Mouse (Mus musculus): ENCODE results near the gene Map3k5. TPM values are rescaled to one million over a fixed set of nuclear protein-coding genes. Genes with fewer than 3 reads are reported as not detected.
"Not testable (repeated sequence)": the region's sequence is repeated elsewhere in the genome, so short reads cannot be mapped to it uniquely, and the experiment has no call there.

Gene Map3k5
- polyA plus RNA-seq, 1 experiment from 2014 or later = 0.65 TPM

DNA sequence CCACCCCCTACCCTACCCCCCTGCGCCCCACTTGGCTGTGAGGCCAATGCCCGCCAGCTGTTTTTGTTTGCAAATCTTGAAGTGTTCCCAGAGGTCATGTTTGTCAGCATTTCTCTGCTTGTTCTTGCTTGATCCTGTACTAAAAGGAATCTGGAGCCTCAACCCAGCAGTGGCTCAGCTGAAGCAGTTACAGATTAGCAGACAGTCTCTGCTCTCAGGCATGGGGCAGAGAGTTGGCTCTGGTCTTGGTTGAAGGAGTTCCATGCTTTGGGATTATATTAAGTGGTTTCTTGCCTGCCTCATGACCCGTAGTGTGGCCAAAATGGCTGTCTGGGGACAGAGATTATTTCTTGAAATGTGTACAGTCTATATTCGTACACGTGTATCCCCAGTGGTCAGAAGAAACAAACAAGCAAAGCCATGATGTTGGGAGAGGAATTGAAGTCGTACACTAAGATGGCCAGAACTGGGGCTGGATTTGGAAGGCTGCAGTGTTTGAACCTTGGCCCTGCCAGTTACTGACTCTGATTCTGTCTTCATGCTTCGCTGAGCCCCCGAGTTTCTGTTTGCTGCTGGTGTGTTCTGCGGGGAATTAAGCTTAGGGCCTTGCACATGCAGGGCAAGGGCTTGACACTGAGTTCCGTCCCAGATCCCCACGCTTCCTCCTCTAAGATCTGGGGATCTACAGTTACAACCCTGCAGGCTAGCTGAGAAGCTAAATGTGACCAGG, 18.9 kb downstream of the Map3k5 start:
- H3K4me3 ChIP-seq = no peak overlapping the region
- H3K36me3 ChIP-seq = no peaks in the 10 kb centered on the region
- no peaks in the 10 kb centered on the region for H3K27me3 ChIP-seq
- ATAC-seq (ENCODE audit: low FRiP score) = no peak
- no peak overlapping the region for H3K27ac ChIP-seq
- H3K9me3 ChIP-seq = no peaks in the 10 kb centered on the region
- H3K4me1 ChIP-seq (replicated peaks) = no peaks in the 10 kb centered on the region
- WGBS = 90% methylated on average over 11 of the region's 11 CpGs
- no peak overlapping the region for H3K4me2 ChIP-seq
- H3K9ac ChIP-seq = no peak overlapping the region

GRCm38 (mm10) chr10:19954572-19954971, 20.3 kb downstream of the Map3k5 start:
- Histone ChIP-seq H3K4me3 (no peak overlapping the region), H3K9ac (no peak overlapping the region), H3K4me2 (no peak overlapping the region), H3K27me3 (no peaks in the 10 kb centered on the region), H3K36me3 (no peaks in the 10 kb centered on the region), H3K4me1 (replicated peaks) (no peaks in the 10 kb centered on the region), H3K27ac (no peak overlapping the region), H3K9me3 (no peaks in the 10 kb centered on the region)
- no peak for ATAC-seq (ENCODE audit: low FRiP score)
- 91% methylated on average over 3 of the region's 3 CpGs for WGBS

- H3K9me3 ChIP-seq = no peaks in the 10 kb centered on the region
- no peak overlapping the region for H3K4me2 ChIP-seq
- H3K4me1 ChIP-seq (replicated peaks) = no peaks in the 10 kb centered on the region
- no peak overlapping the region for H3K9ac ChIP-seq
- 93% methylated on average over 6 of the region's 6 CpGs for WGBS
- ATAC-seq (ENCODE audit: low FRiP score) = no peak
- H3K36me3 ChIP-seq = no peaks in the 10 kb centered on the region
- no peak overlapping the region for H3K4me3 ChIP-seq
- H3K27ac ChIP-seq = no peak overlapping the region
- H3K27me3 ChIP-seq = no peaks in the 10 kb centered on the region
These were observed 21.5 kb downstream of the Map3k5 start for GRCm38 (mm10) chr10:19955817-19956216.

- H3K4me1 ChIP-seq (replicated peaks) = no peaks in the 10 kb centered on the region
- H3K27me3 ChIP-seq = no peaks in the 10 kb centered on the region
- H3K9me3 ChIP-seq = no peaks in the 10 kb centered on the region
- no peak overlapping the region for H3K27ac ChIP-seq
- ATAC-seq (ENCODE audit: low FRiP score) = no peak
- no peak overlapping the region for H3K4me3 ChIP-seq
- H3K9ac ChIP-seq = no peak overlapping the region
- no peaks in the 10 kb centered on the region for H3K36me3 ChIP-seq
- H3K4me2 ChIP-seq = no peak overlapping the region
- WGBS = 86% methylated on average over 6 of the region's 6 CpGs
These were observed 22.5 kb downstream of the Map3k5 start for GRCm38 (mm10) chr10:19956745-19957144.

DNA sequence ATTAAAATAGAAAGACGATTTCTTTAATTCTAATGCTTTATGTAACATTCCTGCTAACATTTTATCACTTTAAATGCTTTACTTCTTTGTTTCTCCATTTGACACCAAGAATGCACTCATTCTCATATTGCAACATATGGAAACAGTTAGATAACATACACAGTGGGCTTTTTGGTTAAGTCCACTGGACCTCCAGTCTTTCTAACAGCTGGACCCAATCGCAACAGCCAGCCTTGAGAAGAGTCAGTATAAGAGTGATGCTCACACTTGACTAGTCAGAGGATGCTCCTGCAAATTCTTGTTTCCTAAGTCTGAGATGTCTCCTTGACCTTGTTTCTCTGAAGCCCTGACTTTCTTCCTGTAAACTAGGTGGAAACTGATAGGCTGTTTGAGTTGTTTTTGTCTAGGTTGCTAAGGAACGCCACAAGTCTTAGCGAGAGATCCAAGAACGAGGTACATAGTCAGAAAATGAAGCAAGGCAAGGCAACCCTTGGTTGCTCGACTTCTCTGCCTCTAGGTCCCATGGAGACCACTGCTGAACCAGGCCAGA, 26.6 kb downstream of the Map3k5 start:
- Histone ChIP-seq H3K27ac (no peak overlapping the region), H3K9ac (no peak overlapping the region), H3K4me3 (no peak overlapping the region), H3K4me1 (replicated peaks) (no peaks in the 10 kb centered on the region), H3K36me3 (no peaks in the 10 kb centered on the region), H3K27me3 (no peaks in the 10 kb centered on the region), H3K4me2 (no peak overlapping the region), H3K9me3 (no peaks in the 10 kb centered on the region)
- WGBS = 88% methylated on average over 6 of the region's 6 CpGs
- ATAC-seq (ENCODE audit: low FRiP score) = no peak

- Histone ChIP-seq H3K27ac (no peak overlapping the region), H3K9me3 (no peaks in the 10 kb centered on the region), H3K4me2 (no peak overlapping the region), H3K4me3 (no peak overlapping the region), H3K27me3 (no peaks in the 10 kb centered on the region), H3K36me3 (no peaks in the 10 kb centered on the region), H3K9ac (no peak overlapping the region), H3K4me1 (replicated peaks) (no peaks in the 10 kb centered on the region)
- 88% methylated on average over 4 of the region's 4 CpGs for WGBS
- no peak for ATAC-seq (ENCODE audit: low FRiP score)
These were observed 28.5 kb downstream of the Map3k5 start for GRCm38 (mm10) chr10:19962746-19963145.

GRCm38 (mm10) chr10:19963206-19963605, 28.9 kb downstream of the Map3k5 start:
- Histone ChIP-seq H3K27me3 (no peaks in the 10 kb centered on the region), H3K27ac (no peak overlapping the region), H3K9me3 (no peaks in the 10 kb centered on the region), H3K9ac (no peak overlapping the region), H3K4me1 (replicated peaks) (no peaks in the 10 kb centered on the region), H3K4me3 (no peak overlapping the region), H3K36me3 (no peaks in the 10 kb centered on the region), H3K4me2 (no peak overlapping the region)
- no peak for ATAC-seq (ENCODE audit: low FRiP score)
- WGBS = 50% methylated on average over 1 of the region's 1 CpGs

DNA sequence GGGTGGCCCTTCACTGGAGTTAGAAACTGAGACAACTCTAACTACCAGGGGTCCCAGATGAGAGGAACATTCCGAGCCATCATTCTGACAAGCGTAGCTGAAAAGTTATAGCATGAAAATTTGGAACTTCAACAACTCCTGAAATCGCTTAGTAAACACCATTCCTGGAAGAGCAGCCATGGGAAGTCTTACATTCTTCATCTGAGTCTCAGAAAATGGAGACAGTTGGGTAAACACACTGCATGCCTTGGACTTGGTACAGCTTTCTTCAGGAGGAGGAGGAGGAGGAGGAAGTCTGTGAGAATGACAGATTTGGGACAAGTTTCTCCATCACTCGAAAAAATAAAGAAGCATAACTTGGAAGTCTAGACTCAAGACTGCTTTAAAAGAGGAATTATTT, 29.8 kb downstream of the Map3k5 start:
- H3K27ac ChIP-seq = no peak overlapping the region
- H3K4me3 ChIP-seq = no peak overlapping the region
- H3K9me3 ChIP-seq = no peaks in the 10 kb centered on the region
- no peaks in the 10 kb centered on the region for H3K36me3 ChIP-seq
- no peaks in the 10 kb centered on the region for H3K27me3 ChIP-seq
- no peak overlapping the region for H3K4me2 ChIP-seq
- WGBS = 82% methylated on average over 4 of the region's 4 CpGs
- ATAC-seq (ENCODE audit: low FRiP score) = no peak
- H3K4me1 ChIP-seq (replicated peaks) = no peaks in the 10 kb centered on the region
- no peak overlapping the region for H3K9ac ChIP-seq

DNA sequence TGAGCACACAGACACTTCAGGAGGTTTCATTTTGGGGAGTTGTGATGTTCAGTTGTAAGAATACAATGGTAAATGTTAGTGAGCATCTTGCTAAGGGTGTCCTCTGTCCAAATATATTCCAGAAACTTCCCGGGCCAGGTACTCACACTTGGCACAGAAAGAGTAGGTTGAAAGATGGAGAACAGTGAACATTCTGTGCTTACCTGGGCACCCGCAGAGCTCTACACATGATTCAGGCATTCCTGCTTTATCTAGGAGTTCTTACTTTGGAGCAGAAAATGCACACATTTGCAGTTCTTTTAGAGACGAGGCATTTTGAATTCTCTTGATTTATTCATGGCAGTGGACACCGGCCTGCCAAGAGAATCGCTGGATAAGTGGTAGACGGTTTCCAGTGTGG, 32.3 kb downstream of the Map3k5 start:
- Histone ChIP-seq H3K9ac (no peak overlapping the region), H3K27me3 (no peaks in the 10 kb centered on the region), H3K4me3 (no peak overlapping the region), H3K4me1 (replicated peaks) (no peaks in the 10 kb centered on the region), H3K4me2 (no peak overlapping the region), H3K9me3 (no peaks in the 10 kb centered on the region), H3K36me3 (no peaks in the 10 kb centered on the region), H3K27ac (no peak overlapping the region)
- no peak for ATAC-seq (ENCODE audit: low FRiP score)
- WGBS = 79% methylated on average over 6 of the region's 6 CpGs

- no peak overlapping the region for H3K4me3 ChIP-seq
- H3K27me3 ChIP-seq = no peaks in the 10 kb centered on the region
- no peak overlapping the region for H3K27ac ChIP-seq
- H3K9ac ChIP-seq = no peak overlapping the region
- no peaks in the 10 kb centered on the region for H3K9me3 ChIP-seq
- H3K4me1 ChIP-seq (replicated peaks) = no peaks in the 10 kb centered on the region
- H3K4me2 ChIP-seq = no peak overlapping the region
- ATAC-seq (ENCODE audit: low FRiP score) = no peak
- no peaks in the 10 kb centered on the region for H3K36me3 ChIP-seq
- 86% methylated on average over 8 of the region's 8 CpGs for WGBS
These were observed 34.2 kb downstream of the Map3k5 start for GRCm38 (mm10) chr10:19968445-19968844.

GRCm38 (mm10) chr10:19969831-19970460, 35.7 kb downstream of the Map3k5 start:
- no peak overlapping the region for H3K27ac ChIP-seq
- no peaks in the 10 kb centered on the region for H3K27me3 ChIP-seq
- H3K4me3 ChIP-seq = no peak overlapping the region
- no peak for ATAC-seq (ENCODE audit: low FRiP score)
- H3K4me1 ChIP-seq (replicated peaks) = no peaks in the 10 kb centered on the region
- no peak overlapping the region for H3K4me2 ChIP-seq
- no peak overlapping the region for H3K9ac ChIP-seq
- no peaks in the 10 kb centered on the region for H3K9me3 ChIP-seq
- H3K36me3 ChIP-seq = no peaks in the 10 kb centered on the region
- 85% methylated on average over 14 of the region's 14 CpGs for WGBS

- H3K27me3 ChIP-seq; H3K9me3 ChIP-seq; ATAC-seq (ENCODE audit: low FRiP score); H3K4me1 ChIP-seq (replicated peaks); H3K36me3 ChIP-seq; H3K4me2 ChIP-seq; H3K4me3 ChIP-seq; H3K9ac ChIP-seq; H3K27ac ChIP-seq: not testable (repeated sequence)
- WGBS = 83% methylated on average over 6 of the region's 7 CpGs
These were observed 37.2 kb downstream of the Map3k5 start for GRCm38 (mm10) chr10:19971491-19971890.

All from hindbrain, embryonic 13.5 days (tissue).